Mouse (Mus musculus) hindbrain, embryonic 15.5 days (tissue): ENCODE results near the gene Ifi27. TPM values are rescaled to one million over a fixed set of nuclear protein-coding genes. Genes with fewer than 3 reads are reported as not detected.
"Not testable (repeated sequence)": the region's sequence is repeated elsewhere in the genome, so short reads cannot be mapped to it uniquely, and the experiment has no call there.

Source experiments
- ATAC-seq: fragments of 200-750 bp; cut with Nextera tagmentation; 2 replicates; pipeline ENCODE4 v1.8.0; 2017; ENCODE audit warnings: low read depth, moderate number of reproducible peaks, moderate TSS enrichment; ENCODE audit not compliant: low FRiP score
- H3K27ac ChIP-seq: fragments of 300-500 bp; sonication (generic); replicated peaks from 2 replicates; pipeline ENCODE4 v1.5.1; 2015; ENCODE audit warnings: mild to moderate bottlenecking, inconsistent platforms
- H3K27me3 ChIP-seq: fragments of 300-500 bp; sonication (generic); 2 replicates; pipeline ENCODE4 v1.6.1; 2015; ENCODE audit warnings: control low read depth, inconsistent platforms
- H3K36me3 ChIP-seq: fragments of 300-500 bp; sonication (generic); 2 replicates; pipeline ENCODE4 v1.6.1; 2015; ENCODE audit warnings: control low read depth, inconsistent platforms
- H3K4me1 ChIP-seq: fragments of 300-500 bp; sonication (generic); replicated peaks from 2 replicates; pipeline ENCODE4 v1.6.1; 2015; ENCODE audit warnings: control low read depth, inconsistent platforms
- H3K4me2 ChIP-seq: fragments of 300-500 bp; sonication (generic); 2 replicates; pipeline ENCODE4 v1.6.1; 2015; ENCODE audit warnings: moderate library complexity, mild to moderate bottlenecking, inconsistent platforms
- H3K4me3 ChIP-seq: fragments of 300-500 bp; sonication (generic); 2 replicates; pipeline ENCODE4 v1.5.1; 2015; ENCODE audit warnings: mild to moderate bottlenecking, inconsistent platforms
- H3K9ac ChIP-seq: fragments of 300-500 bp; sonication (generic); 2 replicates; pipeline ENCODE4 v1.6.1; 2015; ENCODE audit warnings: inconsistent platforms
- H3K9me3 ChIP-seq: fragments of 300-500 bp; sonication (generic); 2 replicates; pipeline ENCODE4 v1.6.1; 2016; ENCODE audit warnings: control low read depth, inconsistent platforms
- WGBS: fragments of 180-500 bp; shearing (Covaris S2); methylation state at CpG from one replicate; pipeline ENCODE4 v1.1.7; 2015; 5-methylcytosine and 5-hydroxymethylcytosine counted together
- polyA plus RNA-seq: library from polyadenylated mRNA; unstranded; fragments of >200 nt; fragmentation: Nextera tagmentation; extraction: Ambion mirVana; gene quantifications from 2 replicates; pipeline ENCODE4 v1.2.1, GENCODE M21; 2015

Ifi27 gene
- polyA plus RNA-seq, 1 experiment from 2014 or later: 14.4 TPM

DNA sequence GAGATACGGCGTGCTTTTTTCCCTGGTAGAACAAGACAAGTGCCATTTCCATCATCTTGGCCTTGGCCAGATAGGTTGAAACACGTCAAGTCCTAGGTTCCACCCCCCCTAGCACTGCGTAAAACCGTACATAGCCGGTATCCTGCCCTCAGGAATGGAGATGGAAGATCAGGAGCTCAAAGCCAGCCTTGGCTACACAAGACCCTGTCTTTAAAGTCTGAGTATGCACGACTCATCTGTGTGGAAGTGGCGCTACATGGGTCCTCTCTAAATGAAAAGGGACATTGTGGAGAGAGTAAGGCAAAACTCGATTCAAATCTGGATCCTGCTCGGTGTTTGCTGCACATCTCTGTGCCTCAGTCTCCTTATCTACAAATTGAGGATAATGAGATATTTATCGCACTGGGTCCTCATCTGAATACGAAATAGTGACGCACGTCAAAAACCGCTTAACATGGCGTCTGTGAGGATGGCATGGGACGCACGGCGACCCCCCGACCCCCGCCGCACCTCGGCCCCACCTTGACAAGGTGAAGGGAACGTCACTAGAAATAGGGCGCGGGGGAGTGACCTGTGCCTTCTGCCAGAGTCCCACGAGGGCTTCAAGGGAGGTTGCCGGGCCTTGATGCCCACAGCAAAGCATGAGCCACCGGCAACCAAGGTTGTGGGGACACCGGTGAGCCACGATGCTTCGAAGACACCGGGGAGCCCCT lies 8.8 kb upstream of the Ifi27 start:
- Histone ChIP-seq H3K4me1 (peaks cover 48% of the 10 kb centered on the region), H3K36me3 (peaks cover 13% of the 10 kb centered on the region), H3K4me3 (peak overlapping the region; percentile 88), H3K9ac (peak overlapping the region; percentile 97), H3K27ac (peak overlapping the region; percentile 82), H3K27me3 (no peaks in the 10 kb centered on the region), H3K9me3 (no peaks in the 10 kb centered on the region), H3K4me2 (peak overlapping the region; percentile 95)
- WGBS: 12% methylated on average over 33 of the region's 33 CpGs
- no peak; the same call in 1 of the 2 replicates for ATAC-seq

DNA sequence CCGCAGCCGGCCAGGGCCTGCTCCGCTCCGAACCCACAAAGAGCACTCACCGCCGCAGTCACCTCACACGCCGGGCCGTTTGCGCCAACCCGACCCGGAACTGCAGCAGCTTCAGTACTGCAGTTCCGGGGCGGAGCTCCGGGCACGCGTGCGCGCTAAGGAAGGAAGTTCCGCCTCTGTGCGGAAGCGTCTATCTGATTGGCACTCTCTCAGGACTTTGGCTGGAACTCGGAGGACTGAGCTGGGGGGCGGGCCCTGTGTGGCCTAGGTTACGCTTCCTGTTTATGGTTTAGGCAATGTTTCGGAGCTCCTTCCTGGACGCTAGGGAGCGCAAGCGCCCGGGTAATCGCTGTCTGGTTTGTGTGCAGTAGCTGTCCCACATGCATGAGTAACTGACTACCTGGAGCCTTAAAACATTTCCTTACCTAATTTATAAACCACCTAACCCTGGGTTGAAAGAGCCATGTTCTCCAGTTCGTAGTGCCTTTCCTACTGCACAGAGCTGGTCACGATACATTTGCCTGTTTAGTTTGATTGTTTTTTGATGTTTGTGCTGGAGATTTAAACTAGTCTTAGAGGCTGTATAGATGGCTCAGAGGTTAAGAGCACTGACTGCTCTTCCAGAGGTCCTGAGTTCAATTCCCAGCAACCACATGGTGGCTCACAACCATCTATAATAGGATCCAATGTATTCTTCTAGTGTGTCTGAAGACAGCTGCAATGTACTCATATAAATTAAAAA lies 8.1 kb upstream of the Ifi27 start, which contains the start of gene Ddx24:
Ddx24 (minus strand) TSS at position 102 of the 742 bp plus-strand sequence.
- peaks cover 45% of the 10 kb centered on the region for H3K4me1 ChIP-seq
- H3K4me2 ChIP-seq: peak within 1 kb of the TSS; percentile 95
- peaks cover 13% of the 10 kb centered on the region for H3K36me3 ChIP-seq
- 1% methylated on average over 33 of the region's 33 CpGs for WGBS
- no peaks in the 10 kb centered on the region for H3K9me3 ChIP-seq
- H3K9ac ChIP-seq: peak within 1 kb of the TSS; percentile 97
- H3K27me3 ChIP-seq: no peaks in the 10 kb centered on the region
- peak within 1 kb of the TSS; percentile 88 for H3K4me3 ChIP-seq
- peak within 1 kb of the TSS; percentile 82 for H3K27ac ChIP-seq
- peak; percentile 99 for ATAC-seq

DNA sequence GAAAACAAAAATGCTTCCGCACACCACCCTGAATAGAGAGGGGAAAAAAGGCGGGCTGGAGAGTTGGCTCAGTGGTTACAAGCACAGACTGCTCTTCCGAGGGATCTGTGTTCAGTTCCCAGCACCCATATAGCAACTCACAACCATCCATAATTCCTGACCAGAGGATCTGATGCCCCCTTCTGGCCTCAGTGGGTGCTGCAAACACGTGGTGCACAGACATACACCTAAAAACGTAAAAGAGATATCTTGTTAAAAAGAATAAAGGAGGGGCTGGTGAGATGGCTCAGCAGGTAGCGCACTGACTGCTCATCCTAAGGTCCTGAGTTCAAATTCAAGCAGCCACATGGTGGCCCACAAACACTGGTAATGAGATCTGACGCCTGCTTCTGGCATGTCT lies 7.3 kb upstream of the Ifi27 start:
- H3K27ac ChIP-seq: 0 out of 2 replicates have a peak overlapping the region, but pooled peaks have one; percentile 48
- no peak for ATAC-seq
- peaks cover 37% of the 10 kb centered on the region for H3K4me1 ChIP-seq
- no peak overlapping the region for H3K4me2 ChIP-seq
- no peaks in the 10 kb centered on the region for H3K27me3 ChIP-seq
- no peak overlapping the region for H3K9ac ChIP-seq
- 94% methylated on average over 7 of the region's 7 CpGs for WGBS
- H3K36me3 ChIP-seq: peaks cover 13% of the 10 kb centered on the region
- H3K9me3 ChIP-seq: no peaks in the 10 kb centered on the region
- H3K4me3 ChIP-seq: no peak overlapping the region

DNA sequence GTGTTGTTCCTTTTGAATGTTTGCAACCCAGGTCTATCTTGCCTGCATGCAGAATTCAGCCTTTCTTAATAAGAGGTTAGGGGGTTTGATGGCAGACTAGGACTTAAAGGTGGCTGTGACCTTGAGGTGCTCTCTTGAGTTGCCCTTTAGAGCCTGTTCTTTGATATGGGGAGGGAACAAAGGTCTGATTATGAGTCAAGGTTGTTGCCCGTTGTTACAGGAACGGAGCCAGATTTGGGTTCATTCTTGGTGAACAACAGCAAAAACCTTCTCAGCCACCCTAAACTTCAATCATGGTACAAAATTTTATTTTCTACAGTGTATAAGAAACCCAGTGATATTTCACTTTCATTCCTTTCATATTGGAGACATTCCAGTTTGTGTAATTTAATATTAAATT lies 581 bp upstream of the Ifi27 start:
- WGBS: 92% methylated on average over 2 of the region's 2 CpGs
- Histone ChIP-seq H3K4me3 (no peak overlapping the region), H3K9me3 (no peaks in the 10 kb centered on the region), H3K36me3 (no peaks in the 10 kb centered on the region), H3K27ac (no peak overlapping the region), H3K27me3 (no peaks in the 10 kb centered on the region), H3K4me2 (no peak overlapping the region), H3K9ac (no peak overlapping the region), H3K4me1 (no peaks in the 10 kb centered on the region)
- no peak for ATAC-seq

DNA sequence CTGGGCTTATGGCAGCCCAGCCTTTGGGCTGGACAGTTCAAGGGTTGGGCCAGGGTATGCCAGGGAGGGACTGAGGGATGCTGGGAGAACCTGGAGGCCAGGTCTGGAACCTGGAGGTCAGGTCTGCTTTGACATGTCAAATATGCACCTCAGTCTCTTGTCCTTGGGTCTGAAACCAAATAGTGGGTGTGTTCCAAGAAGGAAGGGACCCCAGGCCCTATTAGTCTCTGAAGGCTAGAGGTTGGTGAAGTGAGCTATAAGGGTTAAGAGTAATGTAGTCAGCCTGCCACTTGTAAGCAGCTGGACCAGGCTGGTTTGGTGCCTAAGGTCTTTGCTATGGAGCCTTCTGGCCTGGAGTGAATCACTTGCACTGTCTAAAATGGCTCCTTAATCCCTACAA lies 850 bp downstream of the Ifi27 start:
- no peaks in the 10 kb centered on the region for H3K36me3 ChIP-seq
- no peak overlapping the region for H3K27ac ChIP-seq
- no peak overlapping the region for H3K4me3 ChIP-seq
- H3K4me1 ChIP-seq: no peaks in the 10 kb centered on the region
- H3K27me3 ChIP-seq: no peaks in the 10 kb centered on the region
- no peak overlapping the region for H3K9ac ChIP-seq
- ATAC-seq: no peak
- H3K4me2 ChIP-seq: no peak overlapping the region
- no peaks in the 10 kb centered on the region for H3K9me3 ChIP-seq

DNA sequence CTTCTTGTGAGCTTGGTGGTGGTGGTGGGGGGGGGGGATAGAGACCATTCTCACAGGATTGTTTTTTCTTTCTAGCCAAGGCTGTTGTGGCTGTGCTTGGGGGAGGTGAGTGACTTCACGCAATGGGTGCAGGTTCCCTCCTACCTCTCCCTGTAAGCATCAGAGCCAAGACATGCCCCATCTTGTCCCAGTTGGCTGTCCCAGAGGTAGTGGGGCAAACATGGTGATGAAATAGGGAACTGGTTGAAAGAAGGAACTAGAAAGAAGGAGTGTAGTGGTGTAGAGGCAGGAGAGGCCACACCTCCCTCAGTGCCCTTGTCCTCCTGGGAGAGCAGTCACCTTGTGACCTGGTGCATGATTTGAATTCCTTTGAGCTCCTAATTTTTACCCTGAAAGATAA lies 3.6 kb downstream of the Ifi27 start:
- WGBS: 90% methylated on average over 1 of the region's 1 CpGs
- Histone ChIP-seq H3K4me3 (no peak overlapping the region), H3K4me1 (no peaks in the 10 kb centered on the region), H3K27ac (no peak overlapping the region), H3K4me2 (no peak overlapping the region), H3K27me3 (no peaks in the 10 kb centered on the region), H3K9me3 (no peaks in the 10 kb centered on the region), H3K9ac (no peak overlapping the region), H3K36me3 (no peaks in the 10 kb centered on the region)
- ATAC-seq: no peak

DNA sequence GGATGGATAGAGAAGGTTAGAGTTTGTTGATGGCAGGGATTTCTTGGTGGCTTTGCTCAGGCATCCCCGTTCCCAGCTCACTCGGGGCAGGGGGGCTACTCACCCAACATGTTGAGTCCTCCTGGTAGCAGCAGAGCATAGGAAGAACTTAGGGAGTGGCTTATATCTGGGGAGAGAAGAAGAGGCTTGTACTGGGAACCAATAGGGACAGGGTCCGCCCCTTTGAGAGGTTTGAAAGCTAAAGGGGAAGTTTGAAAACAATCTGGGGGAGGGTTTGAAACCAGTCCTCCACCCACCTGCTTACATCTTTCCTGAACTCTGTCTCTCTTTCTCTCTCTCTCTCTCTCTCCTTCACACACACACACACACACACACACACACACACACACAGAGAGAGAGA lies 9.5 kb downstream of the Ifi27 start, which contains the start of gene Ifi27l2a:
Ifi27l2a (minus strand) TSS at position 157 of the 400 bp plus-strand sequence.
- H3K9ac ChIP-seq: no peak within 1 kb of the TSS
- no peaks in the 10 kb centered on the region for H3K9me3 ChIP-seq
- ATAC-seq: no peak
- H3K27me3 ChIP-seq: no peaks in the 10 kb centered on the region
- H3K4me1 ChIP-seq: no peaks in the 10 kb centered on the region
- H3K4me2 ChIP-seq: no peak within 1 kb of the TSS
- no peak within 1 kb of the TSS for H3K4me3 ChIP-seq
- H3K27ac ChIP-seq: no peak within 1 kb of the TSS
- H3K36me3 ChIP-seq: no peaks in the 10 kb centered on the region
- 60% methylated on average over 3 of the region's 3 CpGs for WGBS

DNA sequence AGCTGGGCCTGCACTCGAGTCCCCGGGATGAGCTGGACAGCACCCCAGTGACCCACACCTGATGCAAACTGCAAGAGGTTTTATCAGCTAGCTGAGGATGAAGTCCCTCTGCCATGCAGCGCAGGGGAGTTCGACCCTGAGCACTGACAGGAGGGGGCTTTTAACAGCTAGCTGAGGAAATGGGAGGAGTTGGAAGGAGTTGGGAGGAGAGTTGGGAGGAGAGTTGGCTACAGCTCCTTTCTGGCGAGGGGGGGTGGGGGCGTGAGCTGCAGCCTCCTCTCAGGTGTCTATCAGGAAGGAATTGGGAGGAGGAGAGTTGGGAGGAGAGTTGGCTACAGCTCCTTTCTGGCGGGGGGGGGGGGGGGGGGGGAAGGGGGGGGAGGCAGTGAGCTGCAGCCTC lies 10.2 kb downstream of the Ifi27 start:
- not testable (repeated sequence) for H3K36me3 ChIP-seq, H3K4me1 ChIP-seq, H3K9ac ChIP-seq, H3K4me3 ChIP-seq, ATAC-seq, H3K27me3 ChIP-seq, H3K4me2 ChIP-seq, H3K9me3 ChIP-seq, H3K27ac ChIP-seq
- 54% methylated on average over 4 of the region's 7 CpGs for WGBS

DNA sequence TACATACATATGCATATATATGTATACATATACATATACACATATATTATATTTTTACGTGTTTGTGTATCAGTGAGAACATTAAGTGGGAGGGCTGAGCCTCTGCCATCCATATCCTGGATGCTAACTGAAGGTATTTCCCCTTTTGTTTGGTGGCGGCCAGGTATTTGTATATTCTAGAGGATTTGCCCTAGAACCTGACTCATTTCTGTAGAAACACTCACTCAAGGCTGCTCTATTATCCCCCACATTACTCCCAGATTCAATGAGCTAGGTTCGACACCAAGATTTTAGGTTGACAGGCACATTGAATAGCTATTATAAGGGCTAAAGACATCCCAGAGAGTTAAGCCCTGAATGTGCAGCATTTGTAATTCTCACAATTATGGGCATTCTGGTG lies 11.0 kb downstream of the Ifi27 start:
- ATAC-seq: no peak
- Histone ChIP-seq H3K4me3 (no peak overlapping the region), H3K4me1 (no peaks in the 10 kb centered on the region), H3K4me2 (no peak overlapping the region), H3K9me3 (no peaks in the 10 kb centered on the region), H3K27me3 (no peaks in the 10 kb centered on the region), H3K9ac (no peak overlapping the region), H3K27ac (no peak overlapping the region), H3K36me3 (no peaks in the 10 kb centered on the region)
- 85% methylated on average over 3 of the region's 3 CpGs for WGBS

DNA sequence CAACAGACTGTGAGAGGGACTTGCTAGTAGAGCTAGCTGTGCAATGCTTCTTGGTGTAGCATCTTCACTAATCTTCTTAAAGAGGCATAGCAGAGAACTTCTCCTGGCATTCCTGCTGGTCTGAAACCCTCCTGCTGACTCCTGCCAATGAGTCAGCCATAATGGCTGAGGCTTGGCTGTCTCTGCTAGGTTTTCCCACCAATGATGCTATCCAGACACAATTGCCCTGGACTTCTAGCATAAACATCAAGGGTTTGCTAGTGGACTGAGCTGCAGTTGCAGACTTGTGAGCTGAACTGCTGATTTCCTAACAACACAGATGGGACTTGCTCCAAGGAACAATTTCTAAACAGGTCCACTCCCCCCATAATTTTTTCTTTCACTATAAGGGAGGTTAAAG lies 19.4 kb downstream of the Ifi27 start:
- H3K4me1 ChIP-seq: no peaks in the 10 kb centered on the region
- H3K27me3 ChIP-seq: no peaks in the 10 kb centered on the region
- H3K27ac ChIP-seq: no peak overlapping the region
- H3K9ac ChIP-seq: no peak overlapping the region
- no peak overlapping the region for H3K4me2 ChIP-seq
- H3K9me3 ChIP-seq: no peaks in the 10 kb centered on the region
- no peaks in the 10 kb centered on the region for H3K36me3 ChIP-seq
- no peak for ATAC-seq
- H3K4me3 ChIP-seq: no peak overlapping the region

DNA sequence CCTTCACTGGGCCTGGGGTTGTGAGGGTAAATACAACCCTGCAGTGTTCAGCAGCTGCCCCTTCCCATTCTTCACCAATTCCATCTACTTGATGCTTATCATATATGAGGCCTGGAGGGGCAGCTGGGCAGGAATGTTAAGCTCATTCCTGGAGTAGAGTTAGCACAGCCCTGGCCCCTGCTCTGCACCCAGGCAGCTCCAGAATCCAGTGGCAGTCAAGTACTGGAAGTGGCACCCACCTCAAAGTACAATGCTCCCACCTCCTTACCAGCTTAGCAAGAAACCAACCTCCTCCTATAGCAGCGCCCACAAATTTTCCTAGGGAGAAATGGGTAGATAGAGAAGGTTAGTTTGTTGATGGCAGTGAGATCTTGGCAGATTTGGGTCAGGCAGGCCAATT lies 22.7 kb downstream of the Ifi27 start:
- WGBS: no CpG with 5 or more reads among the region's 1 CpGs

DNA sequence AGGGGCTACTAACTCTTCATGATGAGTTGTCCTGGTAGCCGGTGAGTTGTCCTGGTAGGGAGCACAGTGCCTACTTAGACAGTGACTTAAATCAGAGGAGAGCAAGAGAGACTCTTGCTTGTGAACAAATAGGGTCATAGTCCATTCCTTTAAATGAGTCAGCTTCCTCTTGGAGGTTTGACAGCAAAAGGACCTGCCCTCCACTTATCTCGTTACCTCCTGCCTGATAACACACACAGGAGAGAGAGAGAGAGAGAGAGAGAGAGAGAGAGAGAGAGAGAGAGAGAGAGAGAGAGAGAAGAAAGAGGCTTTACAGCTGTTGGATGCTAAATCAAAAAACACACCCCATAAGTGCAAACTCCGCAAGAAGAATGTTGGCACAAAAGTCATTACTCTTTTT lies 23.1 kb downstream of the Ifi27 start, which contains the start of gene Ifi27l2b:
Ifi27l2b (minus strand) TSS at position 84 of the 400 bp plus-strand sequence.
- no peak for ATAC-seq
- no peak within 1 kb of the TSS for H3K4me3 ChIP-seq
- H3K27me3 ChIP-seq: no peaks in the 10 kb centered on the region
- no peaks in the 10 kb centered on the region for H3K4me1 ChIP-seq
- WGBS: 77% methylated on average over 3 of the region's 3 CpGs
- no peaks in the 10 kb centered on the region for H3K9me3 ChIP-seq
- no peak within 1 kb of the TSS for H3K4me2 ChIP-seq
- H3K9ac ChIP-seq: no peak within 1 kb of the TSS
- no peaks in the 10 kb centered on the region for H3K36me3 ChIP-seq
- no peak within 1 kb of the TSS for H3K27ac ChIP-seq

More for the DNA sequence above, 22.7 kb downstream of the Ifi27 start:
- not testable (repeated sequence) for H3K9ac ChIP-seq, ATAC-seq, H3K36me3 ChIP-seq, H3K4me2 ChIP-seq, H3K9me3 ChIP-seq, H3K4me3 ChIP-seq, H3K27me3 ChIP-seq, H3K27ac ChIP-seq, H3K4me1 ChIP-seq
